Mouse (Mus musculus): ENCODE results near the gene Sp140. TPM values are rescaled to one million over a fixed set of nuclear protein-coding genes. Genes with fewer than 3 reads are reported as not detected.
"Not testable (repeated sequence)": the region's sequence is repeated elsewhere in the genome, so short reads cannot be mapped to it uniquely, and the experiment has no call there.

Gene Sp140
- 0.72 and 2.0 TPM in 2 replicates for polyA plus RNA-seq (2016; fragmentation: Nextera tagmentation; extraction: Ambion mirVana)

DNA sequence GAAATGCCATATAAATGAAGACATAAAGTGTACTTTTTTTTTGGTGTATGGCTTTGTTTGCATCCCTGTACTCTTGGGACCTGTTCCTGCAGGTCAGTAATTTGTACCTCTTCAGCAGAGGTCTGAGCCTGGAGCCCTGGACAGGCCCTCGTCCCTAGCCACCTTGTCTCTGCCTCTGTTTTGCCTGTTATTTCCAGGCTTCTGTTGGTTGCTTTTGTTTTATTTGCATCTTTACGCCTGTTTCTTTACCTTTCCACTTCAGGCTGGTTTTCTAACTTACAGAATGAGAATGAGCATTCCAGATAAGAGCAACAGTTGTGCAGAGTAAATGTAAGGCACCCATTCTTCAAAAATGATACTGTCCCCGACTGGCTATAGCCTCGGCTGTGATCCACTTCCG lies at the start of gene Sp140:
Sp140 (plus strand) TSS at position 301 of the 400 bp plus-strand sequence.
- H3K9me3 ChIP-seq (replicated peaks); H3K4me3 ChIP-seq; H3K36me3 ChIP-seq; H3K4me2 ChIP-seq (replicated peaks); H3K27ac ChIP-seq; H3K4me1 ChIP-seq; ATAC-seq (ENCODE audit: low FRiP score); H3K27me3 ChIP-seq; H3K9ac ChIP-seq: not testable (repeated sequence)
- WGBS: 60% methylated on average over 1 of the region's 5 CpGs

DNA sequence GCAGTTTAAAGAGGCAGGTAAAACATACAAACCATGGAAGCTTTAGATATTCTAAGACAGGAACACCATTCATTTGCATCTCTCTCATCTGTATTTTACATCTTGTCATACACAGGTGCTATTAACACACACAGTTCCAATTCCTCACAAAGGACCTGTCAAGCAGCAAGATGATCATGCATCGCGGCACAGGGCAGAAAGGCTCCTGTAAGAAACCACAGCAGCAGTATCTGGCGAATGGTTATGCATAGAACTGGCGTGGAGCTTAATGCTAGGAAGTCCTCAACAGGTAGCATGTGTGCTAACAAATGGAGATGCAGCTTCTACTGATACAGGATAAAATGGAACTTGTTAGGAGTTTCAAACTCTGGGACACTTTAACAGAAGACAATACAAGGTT lies 44.9 kb upstream of the Sp140 start:
- H3K4me3 ChIP-seq; H3K9ac ChIP-seq; H3K4me1 ChIP-seq; ATAC-seq (ENCODE audit: low FRiP score); H3K36me3 ChIP-seq; H3K27ac ChIP-seq; H3K9me3 ChIP-seq (replicated peaks); H3K27me3 ChIP-seq; H3K4me2 ChIP-seq (replicated peaks): not testable (repeated sequence)
- WGBS: 89% methylated on average over 4 of the region's 4 CpGs

DNA sequence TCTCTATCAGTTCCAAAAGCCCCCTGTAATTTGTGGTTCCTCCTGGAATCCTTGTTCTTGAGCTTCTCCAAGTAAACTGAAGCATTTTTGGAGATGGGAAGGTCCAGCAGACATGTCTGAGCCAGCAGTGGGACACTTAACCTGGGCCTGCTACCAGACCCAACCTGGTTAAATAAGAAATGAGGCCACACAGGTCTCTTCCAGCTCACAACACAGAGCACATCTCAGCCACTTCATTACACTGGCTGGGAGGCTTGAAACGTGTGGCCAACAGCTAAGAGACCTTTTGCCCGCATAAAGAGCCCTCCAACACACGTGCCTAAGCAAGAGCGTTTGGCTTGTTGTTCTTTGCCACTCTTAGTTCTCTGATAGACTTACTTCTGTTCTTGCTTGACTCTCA lies 26.6 kb upstream of the Sp140 start:
- not testable (repeated sequence) for H3K36me3 ChIP-seq; H3K9ac ChIP-seq; H3K4me1 ChIP-seq; H3K4me2 ChIP-seq (replicated peaks); H3K27me3 ChIP-seq; ATAC-seq (ENCODE audit: low FRiP score); H3K9me3 ChIP-seq (replicated peaks); H3K4me3 ChIP-seq; H3K27ac ChIP-seq
- 74% methylated on average over 4 of the region's 4 CpGs for WGBS

DNA sequence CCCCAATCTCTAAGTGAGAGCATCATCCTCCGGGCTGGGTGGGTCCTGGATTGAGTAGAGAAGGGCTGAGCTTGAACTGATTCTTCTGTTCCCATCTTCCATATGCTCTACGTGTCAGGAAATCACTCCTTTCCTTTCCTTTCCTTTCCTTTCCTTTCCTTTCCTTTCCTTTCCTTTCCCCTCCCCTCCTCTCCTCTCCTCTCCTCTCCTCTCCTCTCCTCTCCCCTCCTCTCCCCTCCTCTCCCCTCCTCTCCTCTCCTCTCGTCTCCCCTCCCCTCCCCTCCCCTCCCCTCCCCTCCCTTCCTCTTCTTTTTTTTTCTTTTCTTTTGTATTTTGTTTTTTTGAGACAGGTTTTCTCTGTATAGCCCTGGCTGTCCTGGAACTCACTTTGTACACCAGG lies 24.8 kb upstream of the Sp140 start, which contains the start of gene G530012D18Rik:
G530012D18Rik (plus strand) TSS at position 301 of the 400 bp plus-strand sequence.
- not testable (repeated sequence) for ATAC-seq (ENCODE audit: low FRiP score)

DNA sequence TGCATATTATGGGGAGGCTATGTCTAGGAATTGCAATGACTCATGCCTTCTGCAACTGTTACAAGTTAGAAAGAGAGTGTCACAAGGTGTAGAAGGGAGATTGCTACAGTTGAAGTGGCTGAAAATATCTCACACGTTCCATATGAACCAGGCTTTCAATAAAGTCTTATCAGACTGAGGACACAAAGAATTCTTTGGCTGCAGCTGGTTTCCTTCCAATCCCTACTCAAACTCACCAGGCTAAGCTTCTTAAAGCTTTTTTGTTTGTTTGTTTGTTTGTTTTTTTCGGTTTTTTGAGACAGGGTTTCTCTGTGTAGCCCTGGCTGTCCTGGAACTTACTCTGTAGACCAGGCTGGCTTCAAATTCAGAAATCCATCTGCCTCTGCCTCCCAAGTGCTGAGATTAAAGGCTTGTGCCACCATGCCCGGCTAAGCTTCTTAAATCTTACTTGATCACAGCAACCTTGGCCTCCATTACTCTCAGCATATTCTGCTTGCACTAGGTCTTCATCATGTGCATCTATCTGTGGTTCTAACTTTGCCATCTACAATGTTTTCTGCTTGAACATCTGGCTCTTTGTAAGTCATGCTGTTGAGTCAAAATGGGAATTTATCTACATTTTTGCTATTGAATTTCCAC lies 21.7 kb upstream of the Sp140 start:
- WGBS: 59% methylated on average over 3 of the region's 3 CpGs
- not testable (repeated sequence) for H3K4me2 ChIP-seq (replicated peaks); ATAC-seq (ENCODE audit: low FRiP score); H3K36me3 ChIP-seq; H3K9me3 ChIP-seq (replicated peaks); H3K4me1 ChIP-seq; H3K27me3 ChIP-seq; H3K27ac ChIP-seq; H3K4me3 ChIP-seq; H3K9ac ChIP-seq

More for the DNA sequence above, 24.8 kb upstream of the Sp140 start, which contains the start of gene G530012D18Rik:
- H3K4me1 ChIP-seq; H3K9me3 ChIP-seq (replicated peaks); H3K36me3 ChIP-seq; H3K27ac ChIP-seq; H3K4me2 ChIP-seq (replicated peaks); H3K27me3 ChIP-seq; H3K4me3 ChIP-seq; H3K9ac ChIP-seq: not testable (repeated sequence)
- WGBS: 69% methylated on average over 2 of the region's 3 CpGs

DNA sequence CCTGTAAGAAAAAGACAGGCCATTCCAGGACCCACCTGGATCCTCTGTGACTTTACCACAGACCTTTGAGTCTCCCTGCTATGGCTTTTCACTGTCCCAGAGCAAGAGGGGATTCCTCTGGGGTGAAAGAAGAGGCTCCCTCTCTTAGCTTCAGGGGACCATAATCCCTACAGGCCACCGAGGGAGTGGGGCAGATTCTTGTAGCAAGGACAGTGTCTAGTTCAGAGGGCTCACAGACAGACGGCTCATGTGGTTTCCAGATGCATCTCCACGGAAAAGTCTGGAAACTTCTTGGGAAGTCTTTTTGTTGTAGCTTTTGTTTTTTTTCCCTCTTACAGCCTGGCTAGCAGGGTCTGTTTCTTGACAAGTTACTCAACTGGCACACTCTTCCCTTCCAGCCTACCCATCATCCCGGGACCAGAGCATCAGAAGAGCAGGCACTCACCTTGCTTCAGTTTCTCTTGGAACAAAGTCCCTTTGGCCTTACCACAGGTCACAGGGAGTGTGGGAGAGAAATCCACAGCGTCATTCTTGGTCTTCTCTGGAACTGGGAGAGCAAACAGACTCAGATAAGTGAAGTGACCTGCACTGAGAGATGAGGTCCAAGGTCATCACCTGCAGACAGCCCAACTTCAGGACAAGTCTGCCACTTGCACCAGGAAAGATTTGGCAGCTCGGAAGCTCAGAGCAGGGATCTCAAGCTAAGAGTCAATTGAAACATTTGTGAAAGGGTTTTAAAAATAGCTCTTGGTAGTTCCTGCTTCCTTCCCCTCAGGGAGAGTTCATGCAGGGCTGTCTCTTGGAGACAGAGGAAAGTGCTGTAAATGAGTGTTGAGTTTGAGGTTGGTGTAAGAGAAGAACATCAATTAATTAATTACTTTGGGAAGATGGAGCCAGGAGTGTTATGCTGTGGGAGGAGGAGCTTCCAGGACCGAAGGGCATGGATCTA lies 20.7 kb upstream of the Sp140 start:
- not testable (repeated sequence) for H3K4me1 ChIP-seq; H3K4me3 ChIP-seq; H3K9me3 ChIP-seq (replicated peaks); H3K4me2 ChIP-seq (replicated peaks); H3K9ac ChIP-seq; H3K36me3 ChIP-seq; H3K27me3 ChIP-seq; H3K27ac ChIP-seq
- WGBS: 66% methylated on average over 6 of the region's 7 CpGs
- peak; percentile 6; the same call in 1 of the 2 replicates for ATAC-seq (ENCODE audit: low FRiP score)

DNA sequence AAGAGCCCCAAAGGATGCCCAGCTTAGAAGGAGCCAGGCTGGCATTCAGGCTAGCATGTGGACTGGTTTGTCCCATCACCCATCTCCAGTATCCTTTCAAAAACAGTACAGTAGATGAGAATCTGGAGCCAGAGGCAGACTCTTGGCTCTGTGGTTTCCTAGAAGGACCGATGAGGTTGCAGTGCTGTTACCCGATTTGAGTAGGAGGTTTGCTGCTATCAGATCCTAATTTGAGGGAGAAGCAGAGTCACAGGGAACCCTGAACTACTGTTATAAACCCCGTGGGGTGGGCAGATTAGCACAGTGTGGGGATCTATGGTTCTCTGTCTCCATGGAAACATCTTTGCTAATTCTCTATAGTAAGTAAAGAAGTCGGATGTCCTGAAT lies 20.0 kb upstream of the Sp140 start:
- H3K4me2 ChIP-seq (replicated peaks); H3K36me3 ChIP-seq; H3K4me1 ChIP-seq; H3K9me3 ChIP-seq (replicated peaks); H3K27me3 ChIP-seq; H3K27ac ChIP-seq; H3K4me3 ChIP-seq; H3K9ac ChIP-seq: not testable (repeated sequence)
- ATAC-seq (ENCODE audit: low FRiP score): peak; percentile 61; the same call in 1 of the 2 replicates
- 77% methylated on average over 3 of the region's 4 CpGs for WGBS

DNA sequence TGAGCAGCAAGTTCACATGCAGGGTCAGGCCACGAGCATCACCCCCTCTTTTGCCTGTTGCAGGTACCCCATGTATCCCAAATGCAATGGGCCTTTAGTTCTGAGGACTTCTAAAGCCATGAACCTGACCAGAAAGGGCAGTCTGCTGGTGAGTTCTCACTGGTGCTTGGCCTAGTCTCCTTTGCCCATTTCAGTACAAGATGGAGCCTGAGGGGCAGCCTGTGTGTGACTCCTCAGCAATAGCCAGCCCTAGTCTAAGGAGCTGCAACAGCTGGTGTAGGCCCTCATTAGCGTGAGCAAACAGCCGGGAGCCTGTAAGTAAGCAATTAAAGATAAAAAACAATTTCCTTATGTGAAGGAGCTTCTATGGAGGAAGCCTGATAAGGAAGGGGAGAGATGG lies 19.6 kb upstream of the Sp140 start:
- not testable (repeated sequence) for H3K9me3 ChIP-seq (replicated peaks); ATAC-seq (ENCODE audit: low FRiP score); H3K4me3 ChIP-seq; H3K4me1 ChIP-seq; H3K9ac ChIP-seq; H3K36me3 ChIP-seq; H3K27me3 ChIP-seq; H3K27ac ChIP-seq; H3K4me2 ChIP-seq (replicated peaks)
- 75% methylated on average over 3 of the region's 3 CpGs for WGBS

DNA sequence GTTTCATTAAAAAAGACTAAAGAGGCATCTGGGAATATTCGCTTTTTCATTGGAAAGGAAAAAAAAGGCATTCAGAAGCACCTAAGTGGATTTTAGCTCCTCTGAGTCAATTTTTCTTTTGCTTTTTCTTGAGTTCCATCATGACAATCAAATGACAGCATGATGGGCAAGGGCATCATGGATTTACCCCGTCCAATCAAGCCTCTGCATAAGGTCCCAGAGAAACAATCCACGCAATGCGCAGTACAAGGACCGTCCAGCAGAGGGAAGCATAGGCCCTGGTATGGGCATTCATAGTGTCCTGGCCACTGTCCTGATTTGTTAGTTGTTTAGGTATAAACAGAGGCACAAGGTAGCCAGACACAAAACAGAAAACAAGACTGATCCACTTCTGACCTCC lies 18.7 kb upstream of the Sp140 start:
- H3K4me3 ChIP-seq; H3K27ac ChIP-seq; H3K9ac ChIP-seq; ATAC-seq (ENCODE audit: low FRiP score); H3K9me3 ChIP-seq (replicated peaks); H3K36me3 ChIP-seq; H3K4me1 ChIP-seq; H3K4me2 ChIP-seq (replicated peaks); H3K27me3 ChIP-seq: not testable (repeated sequence)
- WGBS: 32% methylated on average over 5 of the region's 5 CpGs

DNA sequence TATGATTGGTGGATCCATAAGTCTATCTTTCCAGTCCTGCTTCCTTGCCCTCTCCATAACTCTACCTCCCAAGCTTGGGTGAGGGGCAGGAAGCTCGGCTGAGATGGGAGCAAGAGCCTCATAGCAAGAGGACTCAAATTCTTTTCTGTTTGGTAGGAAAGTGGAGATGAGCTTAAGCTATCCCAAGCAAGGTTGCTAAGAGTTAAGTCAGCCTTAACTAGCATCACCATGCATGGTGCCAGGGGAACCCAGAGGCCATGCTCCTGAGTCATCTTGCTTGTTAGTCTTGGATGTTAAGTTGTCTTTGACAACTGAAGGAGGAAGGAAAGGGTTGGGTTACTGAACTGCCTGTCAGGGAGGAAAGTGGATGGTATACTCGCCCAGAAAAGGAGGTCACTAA lies 11.5 kb upstream of the Sp140 start:
- not testable (repeated sequence) for H3K27me3 ChIP-seq; H3K4me2 ChIP-seq (replicated peaks); H3K36me3 ChIP-seq; H3K4me3 ChIP-seq; H3K9ac ChIP-seq; H3K4me1 ChIP-seq; H3K9me3 ChIP-seq (replicated peaks); ATAC-seq (ENCODE audit: low FRiP score); H3K27ac ChIP-seq
- WGBS: 85% methylated on average over 1 of the region's 2 CpGs

DNA sequence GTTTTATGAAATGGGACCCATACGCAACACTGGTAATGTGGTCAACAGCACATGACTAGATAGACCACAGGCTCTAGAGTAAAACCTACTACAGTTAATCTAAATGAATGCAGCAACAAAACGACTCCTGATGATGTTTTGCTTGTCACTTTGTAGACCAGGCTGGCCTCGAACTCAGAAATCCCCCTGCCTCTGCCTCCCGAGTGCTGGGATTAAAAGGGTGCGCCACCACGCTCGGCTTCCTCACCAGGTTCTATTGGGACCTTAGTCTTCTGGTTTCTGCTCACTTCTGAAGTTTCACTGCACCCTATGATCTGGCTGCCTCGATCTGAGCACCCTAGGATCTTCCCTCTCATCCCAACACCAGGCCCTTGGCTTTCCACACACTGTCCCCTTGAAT lies 7.7 kb upstream of the Sp140 start:
- 81% methylated on average over 8 of the region's 8 CpGs for WGBS
- not testable (repeated sequence) for ATAC-seq (ENCODE audit: low FRiP score); H3K36me3 ChIP-seq; H3K9me3 ChIP-seq (replicated peaks); H3K27me3 ChIP-seq; H3K4me2 ChIP-seq (replicated peaks); H3K4me1 ChIP-seq; H3K27ac ChIP-seq; H3K9ac ChIP-seq; H3K4me3 ChIP-seq

DNA sequence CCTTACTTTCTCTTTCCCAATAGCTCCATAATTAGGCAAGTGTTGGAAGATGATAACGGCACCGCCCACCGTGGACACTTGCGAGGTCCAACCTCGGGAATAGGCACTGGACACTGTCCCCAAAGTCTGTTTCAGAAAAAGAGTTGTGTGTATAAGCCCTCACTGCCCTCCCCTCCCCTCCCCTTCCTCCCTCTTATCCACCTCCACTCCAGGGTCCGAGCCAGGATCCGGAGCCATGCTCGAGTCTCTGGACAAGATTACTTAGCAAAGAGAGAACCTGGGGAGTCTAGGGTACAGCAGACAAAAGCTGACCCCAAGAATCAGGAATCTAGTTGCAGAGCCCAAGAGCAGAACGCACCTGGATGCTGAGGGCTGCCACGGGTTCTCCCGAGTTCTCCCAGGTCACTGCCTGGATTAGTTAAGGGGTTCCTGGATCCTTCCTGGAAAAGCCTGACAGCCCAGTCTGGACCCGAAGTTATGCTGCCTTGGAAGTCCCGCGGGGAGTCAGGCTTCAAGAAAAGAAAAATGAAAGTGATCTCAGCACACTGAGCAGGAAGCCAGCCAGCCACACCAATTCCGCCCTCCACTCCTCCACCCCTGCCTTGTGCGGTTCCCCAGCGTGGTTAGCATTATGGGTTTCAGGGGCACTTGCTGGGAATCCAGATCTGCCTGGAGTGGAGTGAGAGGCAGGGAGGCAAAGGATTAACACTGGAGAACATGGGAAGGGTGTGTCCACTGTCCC lies 1.7 kb upstream of the Sp140 start, which contains the start of gene Sp110:
Sp110 (minus strand) TSS at position 547 of the 742 bp plus-strand sequence.
- not testable (repeated sequence) for H3K4me1 ChIP-seq; ATAC-seq (ENCODE audit: low FRiP score); H3K4me3 ChIP-seq; H3K27ac ChIP-seq; H3K36me3 ChIP-seq; H3K9me3 ChIP-seq (replicated peaks); H3K9ac ChIP-seq; H3K27me3 ChIP-seq; H3K4me2 ChIP-seq (replicated peaks)
- 74% methylated on average over 17 of the region's 17 CpGs for WGBS
